Mouse (Mus musculus) kidney, adult 2 months (tissue): Measurements from ENCODE around the gene Sirt2.

ENCODE experiments used
- CTCF ChIP-seq: fragments of 200-500 bp; conservative IDR thresholded peaks from 2 replicates; pipeline ENCODE4 v1.5.1; 2011; ENCODE audit warnings: low read depth, mild to moderate bottlenecking, control low read depth, low read length, moderate library complexity, mixed read lengths; ENCODE audit not compliant: insufficient read depth, insufficient read length
- POLR2A ChIP-seq: fragments of 200-500 bp; IDR thresholded peaks from one replicate; pipeline ENCODE4 v1.6.1; 2011; ENCODE audit warnings: low read depth, low read length, control low read depth

- TF ChIP-seq CTCF (no peak), POLR2A (no peak)
Observed at GRCm38 (mm10) chr7:28808221-28808941, 41.8 kb downstream of the Sirt2 start, which contains the start of gene Hnrnpl.
